Mouse (Mus musculus): ENCODE results near the gene Kdm6b. TPM values are rescaled to one million over a fixed set of nuclear protein-coding genes. Genes with fewer than 3 reads are reported as not detected.
A peak's percentile ranks its signal among the peaks of the same experiment; 100 is the strongest.

The Kdm6b gene
- total and polyA plus RNA-seq, 3 experiments, result 0.66 to 7.2 (median 5.7) TPM

DNA sequence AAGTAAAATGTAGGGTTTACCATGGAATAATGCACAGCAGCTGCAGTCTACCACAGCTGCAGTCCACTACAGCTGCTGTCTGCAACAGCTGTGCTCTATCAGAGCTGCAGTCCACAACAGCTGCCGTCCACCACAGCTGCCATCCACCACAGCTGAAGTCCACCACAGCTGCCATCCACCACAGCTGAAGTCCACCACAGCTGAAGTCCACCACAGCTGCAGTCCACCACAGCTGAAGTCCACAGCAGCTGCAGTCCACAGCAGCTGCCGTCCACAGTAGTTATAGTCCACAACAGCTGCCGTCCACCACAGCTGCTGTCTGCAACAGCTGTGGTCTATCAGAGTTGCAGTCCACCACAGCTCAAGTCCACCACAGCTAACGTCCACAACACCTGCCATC is 46.4 kb upstream of the Kdm6b start:
- no peak for DNase-seq (ENCODE audit: extremely low read depth)
- peaks cover 2 to 10% of the 10 kb centered on the region in 2 experiments; a peak in 3 of 4 replicates for H3K4me1 ChIP-seq (ENCODE audit: control insufficient read depth in 1 of 2, insufficient read depth in 2 of 2)
- dilution Hi-C loops (cut with MboI; ENCODE audit: extremely low pct_ligation_motif_present, extremely low pct_unique_long_range_greater_than_20kb, low sequenced_read_pairs) (no loop called here), in situ Hi-C loops (cut with MboI; ENCODE audit: low pct_ligation_motif_present, low pct_unique_long_range_greater_than_20kb, low sequenced_read_pairs) (no loop called here)
- H3K27ac ChIP-seq (ENCODE audit: insufficient read depth, low read depth), result no peak overlapping the region
- no peak overlapping the region for H3K9ac ChIP-seq (ENCODE audit: insufficient read depth, low read depth)
- no peak for TF ChIP-seq USF2 (conservative IDR thresholded peaks at IDR 0.05; ENCODE audit: low read depth, low read length)
- TF ChIP-seq ZNF384 (IDR thresholded peaks at IDR 0.05; ENCODE audit: low read depth, low read length), result no peak
- peak; percentile 63; the same call in 1 of the 2 replicates for TF ChIP-seq TCF12 (IDR thresholded peaks at IDR 0.05; ENCODE audit: low read depth, low read length)
- no peaks in the 10 kb centered on the region for H3K36me3 ChIP-seq (replicated peaks in 1 of 2; ENCODE audit: control insufficient read depth in 1 of 2, insufficient read depth in 1 of 2, low read length in 1 of 2)
- H3K27me3 ChIP-seq (replicated peaks), result peaks cover 39% of the 10 kb centered on the region
- H3K79me2 ChIP-seq (replicated peaks; ENCODE audit: control insufficient read depth, extremely low read depth, insufficient read depth, poor library complexity, severe bottlenecking), result no peaks in the 10 kb centered on the region
- H3K4me3 ChIP-seq (replicated peaks in 1 of 3; ENCODE audit: low read depth in 2 of 3, low read length in 2 of 3, poor library complexity in 1 of 3), result no peak overlapping the region
- peaks cover 12% of the 10 kb centered on the region for H3K9me3 ChIP-seq (replicated peaks; ENCODE audit: low read length)
- no peak overlapping the region for H3K4me2 ChIP-seq (ENCODE audit: insufficient read depth, low read depth, poor library complexity, severe bottlenecking)

DNA sequence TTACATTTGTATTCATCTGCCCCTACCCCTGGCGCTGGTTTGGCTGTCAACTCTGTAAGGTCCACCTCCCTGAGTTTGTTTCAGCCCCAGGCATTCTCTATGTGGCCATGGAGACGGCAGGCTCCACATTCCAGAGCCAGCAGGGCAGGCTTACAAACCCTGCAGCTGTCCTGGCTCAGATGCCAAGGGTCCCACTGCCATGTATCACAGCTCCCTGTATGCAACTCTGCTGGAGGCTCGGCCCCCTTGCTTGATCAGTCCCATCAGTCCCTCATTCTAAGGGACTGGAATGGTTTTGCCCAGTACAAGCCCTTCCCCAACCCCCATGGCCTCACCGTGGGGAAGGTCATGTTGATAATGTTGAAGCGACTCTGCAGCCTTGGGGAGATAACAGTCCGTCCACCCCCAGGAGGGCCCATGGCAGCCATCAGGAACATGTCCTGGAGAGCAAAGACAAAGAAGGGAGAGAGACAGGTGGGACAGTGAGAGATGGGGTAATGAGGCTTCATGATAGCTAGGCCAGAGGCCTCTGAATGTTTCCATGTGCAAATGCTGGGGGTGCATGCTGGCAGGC is 43.6 kb upstream of the Kdm6b start:
- H3K4me2 ChIP-seq (ENCODE audit: insufficient read depth, low read depth, poor library complexity, severe bottlenecking), result no peak overlapping the region
- dilution Hi-C loops (cut with MboI; ENCODE audit: extremely low pct_ligation_motif_present, extremely low pct_unique_long_range_greater_than_20kb, low sequenced_read_pairs), result no loop called here

DNA sequence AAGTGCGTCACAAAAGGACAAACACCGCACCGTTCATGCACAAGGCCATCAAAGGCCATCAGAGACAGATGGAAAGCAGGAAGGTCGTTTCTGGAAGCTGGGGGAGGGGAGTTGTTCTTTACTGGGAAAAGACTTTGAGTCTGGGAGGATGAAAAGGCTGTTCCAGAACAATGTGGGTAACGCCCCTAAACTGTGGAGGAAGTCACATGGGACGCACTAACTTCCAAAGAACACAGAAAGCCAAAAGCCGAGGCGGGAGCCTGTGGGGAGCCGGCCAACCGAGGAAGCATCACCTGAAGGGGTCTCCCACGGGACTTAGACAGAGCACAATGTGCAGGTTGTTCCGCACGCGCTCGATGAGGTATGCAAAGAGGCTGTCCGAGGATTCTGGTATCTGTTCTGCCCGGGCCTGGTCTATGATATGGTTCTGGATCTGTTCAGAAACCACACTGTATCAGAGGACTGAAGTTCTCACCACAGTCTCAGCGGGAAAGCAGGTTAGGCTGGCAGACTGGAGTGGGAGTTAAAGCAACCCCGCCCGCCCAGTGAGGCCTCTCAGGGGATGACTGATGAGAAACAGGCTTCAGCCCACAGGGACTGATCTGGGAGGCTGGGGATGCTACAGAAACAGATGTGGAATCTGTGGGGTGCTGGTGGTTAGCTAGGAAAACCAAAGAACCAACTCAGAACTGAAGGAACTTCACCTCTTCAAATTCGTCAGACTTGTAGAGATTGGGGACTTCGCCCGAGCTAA is 38.8 kb upstream of the Kdm6b start:
- Histone ChIP-seq H3K79me2 (replicated peaks; ENCODE audit: control insufficient read depth, extremely low read depth, insufficient read depth, poor library complexity, severe bottlenecking) (no peaks in the 10 kb centered on the region), H3K4me3 (replicated peaks in 1 of 3; ENCODE audit: low read depth in 2 of 3, low read length in 2 of 3, poor library complexity in 1 of 3) (no peak overlapping the region), H3K9ac (ENCODE audit: insufficient read depth, low read depth) (no peak overlapping the region), H3K36me3 (replicated peaks in 1 of 2; ENCODE audit: control insufficient read depth in 1 of 2, insufficient read depth in 1 of 2, low read length in 1 of 2) (no peaks in the 10 kb centered on the region), H3K27ac (ENCODE audit: insufficient read depth, low read depth) (no peak overlapping the region), H3K4me2 (ENCODE audit: insufficient read depth, low read depth, poor library complexity, severe bottlenecking) (no peak overlapping the region), H3K27me3 (replicated peaks) (peaks cover 77% of the 10 kb centered on the region), H3K9me3 (replicated peaks; ENCODE audit: low read length) (no peaks in the 10 kb centered on the region), H3K4me1 (ENCODE audit: control insufficient read depth in 1 of 2, insufficient read depth in 2 of 2) (peaks cover 4 to 15% of the 10 kb centered on the region in 2 experiments)
- DNase-seq (ENCODE audit: extremely low read depth), result peak; percentile 35
- in situ Hi-C loops (cut with MboI; ENCODE audit: low pct_ligation_motif_present, low pct_unique_long_range_greater_than_20kb, low sequenced_read_pairs), result no loop called here
- dilution Hi-C loops (cut with MboI; ENCODE audit: extremely low pct_ligation_motif_present, extremely low pct_unique_long_range_greater_than_20kb, low sequenced_read_pairs), result no loop called here
- TF ChIP-seq ZNF384 (IDR thresholded peaks at IDR 0.05; ENCODE audit: low read depth, low read length) (0 out of 2 replicates have a peak, but pooled peaks have one; percentile 4), MXI1 (IDR thresholded peaks at IDR 0.05; ENCODE audit: low read depth, low read length) (no peak), CTCF (conservative IDR thresholded peaks at IDR 0.05 in 1 of 2, IDR thresholded peaks at IDR 0.05 in 1 of 2; ENCODE audit: low read depth in 2 of 2, low read length in 2 of 2) (no peak), TBP (conservative IDR thresholded peaks at IDR 0.05; ENCODE audit: low read depth, low read length) (no peak), SIN3A (IDR thresholded peaks at IDR 0.05; ENCODE audit: low read length) (no peak), EP300 (IDR thresholded peaks at IDR 0.05; ENCODE audit: low read length) (no peak), ETS1 (conservative IDR thresholded peaks at IDR 0.05; ENCODE audit: low read depth, low read length) (no peak), TCF12 (IDR thresholded peaks at IDR 0.05; ENCODE audit: low read depth, low read length) (no peak), CHD1 (IDR thresholded peaks at IDR 0.05; ENCODE audit: low read depth, low read length) (no peak), USF1 (IDR thresholded peaks at IDR 0.05; ENCODE audit: low read depth, low read length) (no peak), ZC3H11A (IDR thresholded peaks at IDR 0.05; ENCODE audit: low read depth, low read length) (no peak), CHD2 (IDR thresholded peaks at IDR 0.05; ENCODE audit: low read length) (no peak), BHLHE40 (IDR thresholded peaks at IDR 0.05; ENCODE audit: low read depth, low read length) (peak; percentile 83), RCOR1 (conservative IDR thresholded peaks at IDR 0.05; ENCODE audit: low read depth, low read length) (no peak), NRF1 (IDR thresholded peaks at IDR 0.05; ENCODE audit: low read depth, low read length) (no peak), JUND (conservative IDR thresholded peaks at IDR 0.05; ENCODE audit: low read depth, low read length) (no peak), PAX5 (IDR thresholded peaks at IDR 0.05; ENCODE audit: low read length) (no peak), RAD21 (IDR thresholded peaks at IDR 0.05; ENCODE audit: low read depth, low read length) (no peak)

More for the DNA sequence above, 43.6 kb upstream of the Kdm6b start:
- Histone ChIP-seq H3K9ac (ENCODE audit: insufficient read depth, low read depth) (no peak overlapping the region), H3K79me2 (replicated peaks; ENCODE audit: control insufficient read depth, extremely low read depth, insufficient read depth, poor library complexity, severe bottlenecking) (no peaks in the 10 kb centered on the region), H3K9me3 (replicated peaks; ENCODE audit: low read length) (no peaks in the 10 kb centered on the region), H3K36me3 (replicated peaks in 1 of 2; ENCODE audit: control insufficient read depth in 1 of 2, insufficient read depth in 1 of 2, low read length in 1 of 2) (no peaks in the 10 kb centered on the region), H3K27ac (ENCODE audit: insufficient read depth, low read depth) (no peak overlapping the region), H3K4me3 (replicated peaks in 1 of 3; ENCODE audit: low read depth in 2 of 3, low read length in 2 of 3, poor library complexity in 1 of 3) (no peak overlapping the region), H3K27me3 (replicated peaks) (peaks cover 55% of the 10 kb centered on the region), H3K4me1 (ENCODE audit: control insufficient read depth in 1 of 2, insufficient read depth in 2 of 2) (peaks cover 2 to 19% of the 10 kb centered on the region in 2 experiments; a peak in 3 of 4 replicates)
- no peak for DNase-seq (ENCODE audit: extremely low read depth)
- TF ChIP-seq GABPA (IDR thresholded peaks at IDR 0.05; ENCODE audit: insufficient replicate concordance, low read depth, low read length), result no peak
- TF ChIP-seq NRF1 (IDR thresholded peaks at IDR 0.05; ENCODE audit: low read depth, low read length), result no peak
- no peak for TF ChIP-seq BHLHE40 (IDR thresholded peaks at IDR 0.05; ENCODE audit: low read depth, low read length)
- TF ChIP-seq EP300 (IDR thresholded peaks at IDR 0.05; ENCODE audit: low read length), result no peak
- no peak for TF ChIP-seq TCF12 (IDR thresholded peaks at IDR 0.05; ENCODE audit: low read depth, low read length)
- no peak for TF ChIP-seq CHD2 (IDR thresholded peaks at IDR 0.05; ENCODE audit: low read length)
- no peak for TF ChIP-seq HCFC1 (IDR thresholded peaks at IDR 0.05; ENCODE audit: low read depth, low read length)
- TF ChIP-seq ELF1 (IDR thresholded peaks at IDR 0.05; ENCODE audit: low read depth, low read length), result no peak
- in situ Hi-C loops (cut with MboI; ENCODE audit: low pct_ligation_motif_present, low pct_unique_long_range_greater_than_20kb, low sequenced_read_pairs), result no loop called here
